Mouse (Mus musculus) forebrain, embryonic 16.5 days (tissue): ENCODE data around the gene Tmem143. TPM values are rescaled to one million over a fixed set of nuclear protein-coding genes. Genes with fewer than 3 reads are reported as not detected.

Experiments
- polyA plus RNA-seq: library from polyadenylated mRNA; unstranded; fragments of >200 nt; fragmentation: Nextera tagmentation; extraction: Ambion mirVana; gene quantifications from 2 replicates; pipeline ENCODE4 v1.2.1, GENCODE M21; 2015

Gene Tmem143
- polyA plus RNA-seq, 1 experiment from 2014 or later = 6.0 TPM

Other genes starting within 250 kb of the Tmem143 start
- gene Fut2, start 230.5 kb upstream of the Tmem143 start, polyA plus RNA-seq = 0.10 and 0.21 TPM in 2 replicates
- gene Ntn5, start 212.9 kb upstream of the Tmem143 start, polyA plus RNA-seq = 0.80 and 0.84 TPM in 2 replicates
- 0.10 and 0.25 TPM in 2 replicates for gene Sec1, start 202.5 kb upstream of the Tmem143 start, polyA plus RNA-seq
- 40.1 and 64.4 TPM in 2 replicates for gene Car11, start 197.1 kb upstream of the Tmem143 start, polyA plus RNA-seq
- 4.1 and 4.3 TPM in 2 replicates for gene Dbp, start 191.9 kb upstream of the Tmem143 start, polyA plus RNA-seq
- 567 and 579 TPM in 2 replicates for gene Rpl18, start 181.5 kb upstream of the Tmem143 start, polyA plus RNA-seq
- gene Sphk2, start 178.9 kb upstream of the Tmem143 start, polyA plus RNA-seq = 29.9 and 31.1 TPM in 2 replicates
- gene Fam83e, start 175.7 kb upstream of the Tmem143 start, polyA plus RNA-seq = 0.60 and 1.1 TPM in 2 replicates
- gene Spaca4, start 171.1 kb upstream of the Tmem143 start, polyA plus RNA-seq = not detected in 2 replicates
- gene Lmtk3, start 113.2 kb upstream of the Tmem143 start, polyA plus RNA-seq = 18.9 and 26.4 TPM in 2 replicates
- gene Sult2b1, start 112.3 kb upstream of the Tmem143 start, polyA plus RNA-seq = 5.5 and 7.1 TPM in 2 replicates
- gene Cyth2, start 82.4 kb upstream of the Tmem143 start, polyA plus RNA-seq = 327 and 379 TPM in 2 replicates
- 0.85 and 1.1 TPM in 2 replicates for gene Kcnj14, start 72.2 kb upstream of the Tmem143 start, polyA plus RNA-seq
- gene Grwd1, start 66.0 kb upstream of the Tmem143 start, polyA plus RNA-seq = 45.3 and 46.1 TPM in 2 replicates
- gene Kdelr1, start 24.2 kb upstream of the Tmem143 start, polyA plus RNA-seq = 41.8 TPM in 2 replicates
- gene Grin2d, start 18.6 kb upstream of the Tmem143 start, polyA plus RNA-seq = 0.56 and 1.5 TPM in 2 replicates
- gene Syngr4, start 227 bp upstream of the Tmem143 start, polyA plus RNA-seq = 0.63 TPM in 1 of 2 replicates, not detected in the other
- gene Emp3, start 24.5 kb downstream of the Tmem143 start, polyA plus RNA-seq = 19.2 and 21.6 TPM in 2 replicates
- 3.1 and 4.6 TPM in 2 replicates for gene Ccdc114, start 27.1 kb downstream of the Tmem143 start, polyA plus RNA-seq
- 0.47 and 0.86 TPM in 2 replicates for gene Abcc6, start 133.4 kb downstream of the Tmem143 start, polyA plus RNA-seq
- gene Nomo1, start 136.8 kb downstream of the Tmem143 start, polyA plus RNA-seq = 46.0 and 47.1 TPM in 2 replicates
- gene Kcnj11, start 203.8 kb downstream of the Tmem143 start, polyA plus RNA-seq = 5.7 and 6.0 TPM in 2 replicates